Mouse (Mus musculus) heart, postnatal 10 days (tissue): ENCODE data around the gene Napepld. TPM values are rescaled to one million over a fixed set of nuclear protein-coding genes. Genes with fewer than 3 reads are reported as not detected.
"Not testable (repeated sequence)": the region's sequence is repeated elsewhere in the genome, so short reads cannot be mapped to it uniquely, and the experiment has no call there.

Experiments
- DNase-seq, 2 experiments: peaks; one replicate each; pipeline ENCODE4 v3.0.0; 2021
- intact Hi-C: fragments of 180-260 bp; cut with DNase I; formaldehyde crosslinking; loops from one replicate; pipeline ENCODE4 v1.15.1; 2025
- total RNA-seq, 2 experiments: library from RNA; stranded (reverse); gene quantifications; 2 replicates each; pipeline ENCODE4 v1.2.3; 2021

The Napepld gene
- total RNA-seq, 2 experiments from 2014 or later, result 5.4 to 5.7 TPM

GRCm38 (mm10) chr5:21712127-21712715 lies 11.0 kb upstream of the Napepld start:
- intact Hi-C loops, result no loop called here
- DNase-seq, result no peak

DNA sequence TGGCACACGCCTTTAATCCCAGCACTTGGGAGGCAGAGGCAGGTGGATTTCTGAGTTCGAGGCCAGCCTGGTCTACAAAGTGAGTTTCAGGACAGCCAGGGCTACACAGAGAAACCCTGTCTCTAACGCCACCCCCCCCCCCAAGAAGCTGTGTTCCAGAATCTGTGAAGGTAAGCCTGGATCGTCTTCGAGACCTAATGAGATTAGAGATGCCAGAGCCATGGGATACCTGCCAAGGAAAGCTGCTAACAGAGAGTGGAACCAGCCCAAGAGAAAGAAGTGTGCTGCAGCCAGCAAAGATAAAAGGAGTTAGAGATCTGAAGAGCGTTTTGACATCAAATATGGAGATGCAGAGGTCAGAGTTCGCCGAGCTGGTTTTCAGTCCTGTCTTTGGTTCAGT lies 6.8 kb upstream of the Napepld start:
- intact Hi-C loops, DNase-seq: not testable (repeated sequence)

GRCm38 (mm10) chr5:21706546-21706945 lies 5.3 kb upstream of the Napepld start:
- no peak for DNase-seq
- intact Hi-C loops, result no loop called here

DNA sequence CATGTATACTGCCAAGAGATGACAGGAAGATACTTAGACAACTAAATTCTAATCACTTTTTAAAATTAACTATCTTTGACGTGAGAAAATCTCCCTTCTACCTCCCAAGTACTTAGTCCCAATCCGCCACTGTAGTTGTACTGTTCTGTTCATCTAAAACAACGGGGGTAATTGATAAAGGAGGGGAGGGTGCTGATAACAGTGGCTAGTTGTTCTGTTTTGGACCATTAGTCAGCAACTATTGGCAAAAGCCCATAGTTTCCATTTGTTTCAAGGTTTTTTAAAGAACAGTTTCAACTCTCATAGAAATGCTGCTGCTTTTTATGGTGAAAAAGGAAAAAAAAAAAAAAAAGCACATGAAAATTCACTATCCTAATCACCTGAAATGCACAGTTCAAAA lies 2.5 kb upstream of the Napepld start:
- intact Hi-C loops, result no loop called here
- no peak for DNase-seq

DNA sequence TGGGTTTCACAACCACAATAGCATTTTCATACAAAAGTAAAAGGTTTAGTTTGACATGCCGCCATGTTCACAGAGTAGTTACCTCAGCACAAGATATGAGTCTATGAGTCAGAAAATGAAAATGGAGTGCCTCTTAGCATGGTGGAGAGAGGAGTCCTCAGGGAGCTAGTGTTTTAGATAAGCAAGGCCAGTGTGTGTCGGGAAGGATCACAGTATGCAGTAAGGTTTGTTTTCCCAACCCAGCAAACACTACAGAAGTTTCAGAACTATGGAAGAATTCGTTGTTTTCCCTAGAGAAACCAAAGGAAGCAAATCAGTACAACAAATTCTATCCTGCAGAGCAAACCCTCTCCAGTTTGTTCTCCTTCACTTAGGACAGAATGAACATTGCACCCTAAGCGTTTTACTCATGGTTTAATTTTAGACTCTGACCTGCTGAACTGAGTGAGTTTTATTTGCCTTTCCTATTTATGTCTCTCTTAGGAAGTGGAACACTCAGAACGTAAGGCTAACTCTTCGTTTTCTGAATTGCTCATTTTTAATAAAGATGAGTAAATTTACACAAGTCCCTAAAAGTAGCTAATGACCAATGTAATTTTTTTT lies 1.8 kb upstream of the Napepld start:
- peak; percentile 32 to 34 for DNase-seq
- intact Hi-C loops, result no loop called here

DNA sequence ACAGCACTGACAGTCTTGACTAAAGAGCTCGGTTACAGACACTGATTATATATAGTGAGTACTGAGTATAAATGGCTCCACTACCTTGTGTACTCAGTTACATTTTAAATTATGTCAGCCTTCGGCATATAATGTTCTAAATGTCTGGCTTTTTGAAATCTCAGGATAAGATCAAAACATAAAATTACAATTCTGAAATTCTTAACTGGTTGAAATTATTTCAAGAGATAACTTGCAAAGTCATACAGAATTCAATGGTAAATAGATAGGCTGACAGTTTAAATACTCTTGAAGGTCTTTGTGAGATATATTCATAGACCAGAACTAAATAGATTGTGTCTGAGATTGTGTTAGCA lies 791 bp upstream of the Napepld start:
- DNase-seq, result no peak
- intact Hi-C loops, result no loop called here

DNA sequence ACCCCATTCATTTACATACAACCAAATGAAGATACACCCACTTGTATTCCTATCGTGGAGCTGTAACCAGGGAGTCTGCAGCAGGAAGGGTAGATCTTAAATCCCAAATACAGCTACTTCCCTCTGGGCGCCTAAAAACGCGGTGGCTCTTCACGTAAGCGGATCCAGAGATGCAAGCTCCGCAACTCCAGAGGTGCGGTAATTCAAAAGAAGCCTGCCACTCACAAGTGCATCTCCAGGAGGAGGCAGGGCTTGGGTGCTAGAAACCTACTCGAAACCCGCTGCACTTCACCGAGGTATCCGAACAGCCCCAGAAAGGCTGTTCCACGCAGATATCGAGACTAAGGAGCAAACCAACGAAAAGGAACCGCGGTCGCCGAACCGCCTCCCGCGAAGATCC lies 262 bp downstream of the Napepld start:
- intact Hi-C loops, result loop anchor here (1.0 to 2.0 kb wide), 2 partner anchors 32 to 55 kb away; no protein-coding TSS in a partner anchor

GRCm38 (mm10) chr5:21700272-21700821 lies 849 bp downstream of the Napepld start:
- intact Hi-C loops, result loop anchor here (2.0 kb wide), 1 partner anchor 32 kb away; no protein-coding TSS in a partner anchor
- DNase-seq, result no peak

More for the DNA sequence above, 262 bp downstream of the Napepld start:
- DNase-seq, result no peak

DNA sequence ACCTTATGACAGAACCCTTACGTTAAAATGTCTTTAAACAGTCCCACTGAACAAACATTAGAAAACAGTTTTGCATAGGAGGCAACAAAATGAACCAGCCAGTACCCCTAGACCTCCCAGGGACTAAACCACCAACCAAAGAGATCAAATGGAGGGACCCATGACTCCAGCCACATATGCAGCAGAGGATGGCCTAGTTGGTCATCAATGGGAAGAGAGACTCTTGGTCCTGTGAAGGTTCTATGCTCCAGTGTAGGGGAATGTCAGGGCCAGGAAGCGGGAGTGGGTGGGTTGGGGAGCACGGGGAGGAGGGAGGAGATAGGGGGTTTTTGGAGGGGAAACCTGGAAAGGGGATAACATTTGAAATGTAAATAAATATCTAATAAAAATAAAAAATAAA lies 1.6 kb downstream of the Napepld start:
- DNase-seq, intact Hi-C loops: not testable (repeated sequence)

DNA sequence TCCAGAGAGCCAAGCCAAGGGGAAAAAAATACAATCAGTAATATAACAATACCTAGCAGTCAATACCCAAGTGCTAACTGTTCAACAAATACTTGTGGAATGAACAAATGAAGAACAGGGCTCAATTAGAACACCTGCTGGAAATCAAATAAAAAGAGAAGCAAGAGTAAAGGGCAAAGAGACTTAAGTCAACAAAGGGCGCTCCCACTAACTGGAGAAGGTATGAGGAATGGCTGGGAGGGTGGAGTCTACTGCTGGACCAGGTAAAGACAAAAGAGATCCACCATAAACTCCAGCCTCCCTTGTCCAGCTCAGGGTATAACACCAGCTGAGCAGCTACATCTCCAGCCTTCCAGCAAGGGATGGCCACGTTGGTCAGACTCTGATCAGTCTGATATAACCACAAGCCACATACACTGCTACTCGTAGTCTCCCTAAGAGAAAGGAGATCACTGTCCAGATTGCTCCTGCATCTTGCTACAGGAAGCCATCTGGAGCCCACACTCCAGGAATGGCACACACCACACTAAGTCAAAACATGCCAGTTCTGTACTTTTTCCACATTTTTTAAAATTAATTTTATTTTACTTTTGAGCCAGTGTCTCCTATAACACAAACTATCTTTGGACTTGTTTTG lies 6.2 kb downstream of the Napepld start:
- no peak for DNase-seq
- intact Hi-C loops, result no loop called here

DNA sequence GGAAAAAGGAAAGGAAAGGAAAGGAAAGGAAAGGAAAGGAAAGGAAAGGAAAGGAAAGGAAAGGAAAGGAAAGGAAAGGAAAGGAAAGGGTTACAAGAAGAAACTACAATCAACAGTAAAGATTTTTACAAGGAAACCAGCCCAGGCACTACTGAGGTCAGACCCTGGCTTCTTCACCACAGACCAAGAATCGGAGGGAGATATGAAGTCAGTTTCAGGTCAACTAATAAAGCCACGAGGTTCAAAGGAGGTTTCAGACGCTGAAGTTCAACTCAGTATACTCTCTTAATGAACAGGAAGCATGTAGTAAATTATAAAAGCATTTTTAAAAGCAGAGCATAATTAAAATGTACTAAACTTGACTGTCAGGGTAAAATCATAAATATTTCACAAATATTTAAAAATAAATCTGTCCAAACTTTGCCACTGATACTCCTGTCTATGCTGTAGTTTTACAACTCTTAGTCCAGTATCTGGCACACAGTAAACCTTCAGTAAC lies 7.8 kb downstream of the Napepld start:
- DNase-seq, result no peak
- intact Hi-C loops, result no loop called here

DNA sequence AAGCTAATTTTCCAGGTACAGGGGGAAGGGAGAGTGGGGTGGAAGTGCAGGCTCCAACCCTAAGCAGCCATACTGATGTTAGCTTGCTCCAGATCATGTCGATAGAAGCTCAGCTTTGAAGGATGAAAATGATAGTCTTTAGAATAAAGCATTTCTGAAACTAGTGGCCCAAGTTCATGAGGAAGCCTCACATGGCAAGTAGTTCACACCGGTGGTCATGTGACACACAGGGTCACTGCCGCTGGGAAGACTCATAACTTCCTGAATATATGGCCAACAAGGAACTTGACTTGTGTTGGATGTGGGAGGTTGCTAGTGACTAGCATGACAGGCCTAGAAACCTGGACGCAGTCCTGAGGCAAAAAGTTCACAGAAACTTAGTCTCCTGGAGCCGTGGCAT lies 9.0 kb downstream of the Napepld start:
- intact Hi-C loops, result no loop called here
- no peak for DNase-seq

DNA sequence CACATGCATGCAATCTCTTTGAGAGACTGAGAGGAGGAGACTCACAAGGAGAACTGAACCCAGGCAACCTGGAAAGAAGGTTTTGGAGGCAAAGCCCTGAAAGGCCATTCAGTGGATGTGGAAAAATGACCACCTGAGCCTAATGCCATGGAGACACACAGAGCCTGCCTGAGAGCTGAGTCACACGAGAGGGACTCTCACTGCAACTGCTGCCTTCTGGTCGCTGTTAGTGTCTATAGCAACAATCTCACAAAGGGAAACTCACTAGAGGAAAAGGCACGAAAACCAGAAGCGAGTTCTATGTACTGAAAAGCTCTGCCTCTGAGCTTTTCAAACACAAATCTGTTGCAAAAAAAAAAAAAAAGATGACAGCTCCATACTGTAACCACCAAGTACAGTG lies 14.2 kb downstream of the Napepld start:
- DNase-seq, result no peak

GRCm38 (mm10) chr5:21685001-21685400 lies 16.2 kb downstream of the Napepld start:
- intact Hi-C loops, result no loop called here
- no peak for DNase-seq

More for the DNA sequence above, 14.2 kb downstream of the Napepld start:
- intact Hi-C loops, result no loop called here

DNA sequence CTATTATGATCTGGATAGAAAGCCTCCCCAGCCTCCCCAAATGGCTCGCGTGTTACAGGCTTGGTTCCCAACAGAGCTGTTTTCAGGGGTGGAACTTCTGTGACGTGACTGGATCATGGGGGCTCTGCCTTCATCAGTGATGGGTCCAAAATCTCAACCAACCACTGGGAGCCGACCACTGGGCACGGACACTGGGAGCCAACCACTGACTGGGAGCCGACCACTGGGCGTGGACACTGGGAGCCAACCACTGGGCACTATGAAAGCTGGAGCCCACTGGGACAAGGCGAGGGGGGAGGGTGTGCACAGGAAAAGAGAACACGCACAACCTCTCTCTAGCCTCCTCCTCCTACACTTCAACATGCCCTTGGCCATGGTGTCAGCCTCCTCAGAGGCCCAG lies 17.4 kb downstream of the Napepld start:
- intact Hi-C loops, result no loop called here
- no peak for DNase-seq

GRCm38 (mm10) chr5:21680940-21681339 lies 20.3 kb downstream of the Napepld start:
- intact Hi-C loops, result no loop called here
- DNase-seq, result no peak

DNA sequence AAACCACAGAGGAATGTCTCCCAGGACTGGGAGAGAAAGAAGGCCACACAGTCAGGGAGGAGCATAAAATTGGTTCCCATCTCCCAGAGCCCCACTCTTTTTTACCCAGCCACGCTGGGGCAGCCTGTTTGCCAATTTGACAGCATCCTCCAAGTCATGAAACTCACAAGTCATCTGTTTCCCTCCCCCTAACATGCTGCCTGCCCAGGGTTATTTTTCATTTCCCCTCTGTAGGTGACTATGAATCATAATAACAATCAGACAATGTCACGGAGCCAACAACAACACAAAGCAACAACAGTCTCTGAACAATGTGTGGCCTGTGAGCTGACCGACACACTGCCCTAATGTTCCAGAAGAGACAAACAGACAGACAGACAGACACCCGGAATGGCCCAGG lies 21.2 kb downstream of the Napepld start:
- DNase-seq, result no peak
- intact Hi-C loops, result no loop called here

- intact Hi-C loops, result no loop called here
- DNase-seq, result no peak
These were observed 22.8 kb downstream of the Napepld start for GRCm38 (mm10) chr5:21678363-21678762.

DNA sequence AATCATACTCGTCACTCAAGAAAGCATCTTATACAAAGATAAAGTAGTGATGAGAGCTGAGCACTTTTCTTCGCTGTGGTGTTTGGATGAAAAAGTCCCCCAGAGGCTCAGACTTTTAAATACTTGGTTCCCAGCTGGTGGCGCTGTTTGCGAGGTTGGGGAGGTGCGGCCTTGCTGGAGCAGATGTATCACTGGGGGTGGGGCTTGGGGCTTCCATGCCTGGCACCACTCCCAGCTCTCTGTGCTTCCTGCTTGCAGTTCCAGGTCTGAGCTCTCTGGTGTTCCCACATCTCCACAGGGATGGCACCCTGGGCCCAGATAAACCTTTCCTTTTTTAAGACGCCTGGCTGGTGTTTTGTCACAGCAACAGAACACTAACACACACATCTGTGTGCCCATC lies 23.3 kb downstream of the Napepld start:
- no peak for DNase-seq
- intact Hi-C loops, result no loop called here

DNA sequence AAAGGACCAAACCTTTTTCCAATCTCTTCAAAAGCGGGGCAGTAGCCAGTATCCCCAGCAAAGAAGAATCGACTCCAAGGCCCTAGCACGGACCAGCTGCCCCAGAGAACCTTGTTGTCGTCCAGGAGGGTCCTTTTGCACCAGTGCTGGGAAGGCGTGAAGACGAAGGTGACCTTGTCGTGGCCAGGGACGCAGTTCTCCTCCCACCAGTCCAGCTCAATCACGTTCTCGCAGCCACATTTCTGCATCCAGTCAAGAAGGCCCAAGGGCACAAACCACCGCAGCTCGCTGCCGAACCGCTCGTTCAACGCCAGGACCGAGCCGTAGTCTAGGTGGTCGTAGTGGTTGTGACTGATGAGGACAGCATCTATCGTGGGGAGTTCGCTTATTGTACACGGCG lies 25.7 kb downstream of the Napepld start:
- intact Hi-C loops, result no loop called here
- no peak for DNase-seq

GRCm38 (mm10) chr5:21675019-21675418 lies 26.2 kb downstream of the Napepld start:
- DNase-seq, result no peak
- intact Hi-C loops, result no loop called here

- no peak for DNase-seq
- intact Hi-C loops, result no loop called here
These were observed 27.5 kb downstream of the Napepld start for GRCm38 (mm10) chr5:21673742-21674141.
